Mouse (Mus musculus): Measurements from ENCODE around the gene Sdk1. TPM values are rescaled to one million over a fixed set of nuclear protein-coding genes. Genes with fewer than 3 reads are reported as not detected.

Sdk1 gene
- polyA plus RNA-seq, 1 experiment from 2014 or later = 2.0 TPM

DNA sequence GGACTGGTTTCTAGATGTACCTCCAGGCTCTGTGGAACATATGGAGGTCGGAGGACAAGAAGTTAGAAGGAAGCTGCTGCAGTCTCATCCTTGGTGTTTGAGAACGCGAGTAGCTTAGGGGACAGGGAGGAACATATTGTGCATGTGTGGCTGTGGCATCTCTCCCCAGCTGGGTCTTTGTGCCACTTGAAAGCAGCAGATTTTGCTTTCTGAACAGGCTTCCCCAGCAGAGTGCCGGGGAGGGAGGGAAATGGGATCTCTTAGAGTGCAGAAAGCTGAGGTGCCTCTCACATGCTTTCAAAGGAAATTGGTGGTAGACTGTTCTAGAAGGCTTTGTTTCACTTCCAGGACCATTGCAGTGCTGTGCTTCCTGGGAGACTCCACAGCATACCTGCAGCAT is 820.5 kb downstream of the Sdk1 start:
- WGBS = 70% methylated on average over 4 of the region's 4 CpGs
- Histone ChIP-seq H3K9me3 (ENCODE audit: control insufficient read depth, low read length) (no peaks in the 10 kb centered on the region), H3K27ac (ENCODE audit: low read depth, low read length) (no peak overlapping the region), H3K27me3 (replicated peaks; ENCODE audit: control insufficient read depth, insufficient read depth, low read length) (no peaks in the 10 kb centered on the region), H3K4me1 (ENCODE audit: control insufficient read depth, insufficient read depth, low read depth, low read length) (no peaks in the 10 kb centered on the region), H3K36me3 (ENCODE audit: control insufficient read depth, insufficient read depth, low read length) (no peaks in the 10 kb centered on the region), H3K4me2 (ENCODE audit: low read length) (no peak overlapping the region), H3K4me3 (ENCODE audit: low read length) (no peak overlapping the region), H3K9ac (ENCODE audit: low read depth, low read length) (no peak overlapping the region)
- no peak for ATAC-seq

- WGBS = 88% methylated on average over 3 of the region's 3 CpGs
- peaks cover 3% of the 10 kb centered on the region; the same call in 1 of the 2 replicates for H3K9me3 ChIP-seq (ENCODE audit: control insufficient read depth, low read length)
- no peaks in the 10 kb centered on the region for H3K36me3 ChIP-seq (ENCODE audit: control insufficient read depth, insufficient read depth, low read length)
- no peak overlapping the region for H3K27ac ChIP-seq (ENCODE audit: low read depth, low read length)
- ATAC-seq = no peak
- H3K27me3 ChIP-seq (replicated peaks; ENCODE audit: control insufficient read depth, insufficient read depth, low read length) = no peaks in the 10 kb centered on the region
- no peak overlapping the region for H3K4me3 ChIP-seq (ENCODE audit: low read length)
- H3K9ac ChIP-seq (ENCODE audit: low read depth, low read length) = no peak overlapping the region
- H3K4me2 ChIP-seq (ENCODE audit: low read length) = no peak overlapping the region
- no peaks in the 10 kb centered on the region for H3K4me1 ChIP-seq (ENCODE audit: control insufficient read depth, insufficient read depth, low read depth, low read length)
Measured at GRCm38 (mm10) chr5:142071322-142071721, 830.0 kb downstream of the Sdk1 start.

GRCm38 (mm10) chr5:142073901-142074300 is 832.6 kb downstream of the Sdk1 start:
- H3K27ac ChIP-seq (ENCODE audit: low read depth, low read length) = no peak overlapping the region
- WGBS = 92% methylated on average over 3 of the region's 3 CpGs

GRCm38 (mm10) chr5:142074561-142075500 is 833.5 kb downstream of the Sdk1 start:
- Histone ChIP-seq H3K27ac (ENCODE audit: low read depth, low read length) (peak overlapping the region; percentile 49; the same call in 1 of the 2 replicates), H3K4me1 (ENCODE audit: control insufficient read depth, insufficient read depth, low read depth, low read length) (no peaks in the 10 kb centered on the region), H3K4me3 (ENCODE audit: low read length) (no peak overlapping the region), H3K9ac (ENCODE audit: low read depth, low read length) (no peak overlapping the region), H3K27me3 (replicated peaks; ENCODE audit: control insufficient read depth, insufficient read depth, low read length) (no peaks in the 10 kb centered on the region), H3K4me2 (ENCODE audit: low read length) (no peak overlapping the region), H3K36me3 (ENCODE audit: control insufficient read depth, insufficient read depth, low read length) (no peaks in the 10 kb centered on the region), H3K9me3 (ENCODE audit: control insufficient read depth, low read length) (no peaks in the 10 kb centered on the region)
- WGBS = 48% methylated on average over 13 of the region's 13 CpGs
- peak; percentile 81 for ATAC-seq

More at GRCm38 (mm10) chr5:142073901-142074300, 832.6 kb downstream of the Sdk1 start:
- H3K4me2 ChIP-seq (ENCODE audit: low read length) = no peak overlapping the region
- peaks cover 3% of the 10 kb centered on the region; the same call in 1 of the 2 replicates for H3K9me3 ChIP-seq (ENCODE audit: control insufficient read depth, low read length)
- no peak overlapping the region for H3K9ac ChIP-seq (ENCODE audit: low read depth, low read length)
- H3K4me1 ChIP-seq (ENCODE audit: control insufficient read depth, insufficient read depth, low read depth, low read length) = no peaks in the 10 kb centered on the region
- ATAC-seq = no peak
- no peak overlapping the region for H3K4me3 ChIP-seq (ENCODE audit: low read length)
- no peaks in the 10 kb centered on the region for H3K36me3 ChIP-seq (ENCODE audit: control insufficient read depth, insufficient read depth, low read length)
- no peaks in the 10 kb centered on the region for H3K27me3 ChIP-seq (replicated peaks; ENCODE audit: control insufficient read depth, insufficient read depth, low read length)

DNA sequence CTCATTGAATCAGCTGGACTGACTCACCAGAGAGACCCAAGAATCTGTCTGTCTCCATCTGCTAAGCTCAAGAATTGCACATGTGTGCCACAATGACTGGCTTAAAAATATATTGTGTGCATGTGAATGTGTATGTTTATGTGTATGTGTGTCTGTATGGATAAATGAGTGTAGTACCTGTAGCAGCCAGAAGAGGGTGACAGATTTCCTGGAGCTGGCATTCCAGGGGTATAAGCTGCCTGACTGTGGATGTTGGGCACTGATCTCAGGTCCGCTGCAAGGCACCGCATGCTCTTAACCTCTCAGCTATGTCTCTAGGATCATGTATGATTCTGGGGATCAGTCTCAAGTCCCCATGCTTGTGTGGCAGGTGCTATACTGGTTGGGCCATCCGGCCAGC is 839.4 kb downstream of the Sdk1 start:
- Histone ChIP-seq H3K4me2 (ENCODE audit: low read length) (no peak overlapping the region), H3K9me3 (ENCODE audit: control insufficient read depth, low read length) (no peaks in the 10 kb centered on the region; the same call in 1 of the 2 replicates), H3K27ac (ENCODE audit: low read depth, low read length) (no peak overlapping the region), H3K27me3 (replicated peaks; ENCODE audit: control insufficient read depth, insufficient read depth, low read length) (no peaks in the 10 kb centered on the region), H3K4me3 (ENCODE audit: low read length) (no peak overlapping the region), H3K9ac (ENCODE audit: low read depth, low read length) (no peak overlapping the region), H3K36me3 (ENCODE audit: control insufficient read depth, insufficient read depth, low read length) (no peaks in the 10 kb centered on the region), H3K4me1 (ENCODE audit: control insufficient read depth, insufficient read depth, low read depth, low read length) (no peaks in the 10 kb centered on the region)
- no peak for ATAC-seq
- 96% methylated on average over 3 of the region's 3 CpGs for WGBS

- Histone ChIP-seq H3K4me2 (ENCODE audit: low read length) (no peak overlapping the region), H3K36me3 (ENCODE audit: control insufficient read depth, insufficient read depth, low read length) (no peaks in the 10 kb centered on the region), H3K27ac (ENCODE audit: low read depth, low read length) (no peak overlapping the region), H3K27me3 (replicated peaks; ENCODE audit: control insufficient read depth, insufficient read depth, low read length) (no peaks in the 10 kb centered on the region), H3K9me3 (ENCODE audit: control insufficient read depth, low read length) (no peaks in the 10 kb centered on the region; the same call in 1 of the 2 replicates), H3K9ac (ENCODE audit: low read depth, low read length) (no peak overlapping the region), H3K4me1 (ENCODE audit: control insufficient read depth, insufficient read depth, low read depth, low read length) (no peaks in the 10 kb centered on the region), H3K4me3 (ENCODE audit: low read length) (no peak overlapping the region)
- ATAC-seq = no peak
- WGBS = 94% methylated on average over 3 of the region's 3 CpGs
Measured at GRCm38 (mm10) chr5:142081076-142081475, 839.8 kb downstream of the Sdk1 start.

- Histone ChIP-seq H3K36me3 (ENCODE audit: control insufficient read depth, insufficient read depth, low read length) (no peaks in the 10 kb centered on the region), H3K27ac (ENCODE audit: low read depth, low read length) (no peak overlapping the region), H3K4me2 (ENCODE audit: low read length) (no peak overlapping the region), H3K4me1 (ENCODE audit: control insufficient read depth, insufficient read depth, low read depth, low read length) (no peaks in the 10 kb centered on the region), H3K9me3 (ENCODE audit: control insufficient read depth, low read length) (no peaks in the 10 kb centered on the region), H3K9ac (ENCODE audit: low read depth, low read length) (no peak overlapping the region), H3K27me3 (replicated peaks; ENCODE audit: control insufficient read depth, insufficient read depth, low read length) (no peaks in the 10 kb centered on the region), H3K4me3 (ENCODE audit: low read length) (no peak overlapping the region)
- peak; percentile 89 for ATAC-seq
- WGBS = 76% methylated on average over 11 of the region's 11 CpGs
Measured at GRCm38 (mm10) chr5:142096377-142096841, 855.1 kb downstream of the Sdk1 start.

DNA sequence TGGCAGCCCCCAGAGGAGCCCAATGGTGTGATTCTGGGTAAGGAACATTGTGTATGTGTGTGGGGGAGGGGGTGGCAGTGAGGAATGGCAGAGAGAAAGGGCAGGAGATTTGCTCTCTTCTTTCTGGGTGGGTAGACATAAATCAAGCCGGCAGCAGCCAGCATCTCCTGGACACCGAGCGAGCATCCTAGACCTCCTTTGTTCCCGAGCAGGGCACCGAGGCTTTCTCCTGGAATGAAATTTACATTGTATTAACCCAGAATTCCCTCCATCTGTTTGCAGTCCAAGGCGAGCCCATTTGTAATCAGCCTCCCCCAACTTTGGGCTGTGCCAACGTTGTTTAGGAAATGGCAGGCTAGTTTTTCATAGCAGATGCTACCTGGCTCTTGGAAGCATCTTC is 858.9 kb downstream of the Sdk1 start:
- Histone ChIP-seq H3K27me3 (replicated peaks; ENCODE audit: control insufficient read depth, insufficient read depth, low read length) (no peaks in the 10 kb centered on the region), H3K36me3 (ENCODE audit: control insufficient read depth, insufficient read depth, low read length) (no peaks in the 10 kb centered on the region), H3K9ac (ENCODE audit: low read depth, low read length) (no peak overlapping the region), H3K4me2 (ENCODE audit: low read length) (no peak overlapping the region), H3K27ac (ENCODE audit: low read depth, low read length) (no peak overlapping the region), H3K4me3 (ENCODE audit: low read length) (no peak overlapping the region), H3K9me3 (ENCODE audit: control insufficient read depth, low read length) (no peaks in the 10 kb centered on the region), H3K4me1 (ENCODE audit: control insufficient read depth, insufficient read depth, low read depth, low read length) (no peaks in the 10 kb centered on the region)
- no peak for ATAC-seq
- 37% methylated on average over 7 of the region's 7 CpGs for WGBS

DNA sequence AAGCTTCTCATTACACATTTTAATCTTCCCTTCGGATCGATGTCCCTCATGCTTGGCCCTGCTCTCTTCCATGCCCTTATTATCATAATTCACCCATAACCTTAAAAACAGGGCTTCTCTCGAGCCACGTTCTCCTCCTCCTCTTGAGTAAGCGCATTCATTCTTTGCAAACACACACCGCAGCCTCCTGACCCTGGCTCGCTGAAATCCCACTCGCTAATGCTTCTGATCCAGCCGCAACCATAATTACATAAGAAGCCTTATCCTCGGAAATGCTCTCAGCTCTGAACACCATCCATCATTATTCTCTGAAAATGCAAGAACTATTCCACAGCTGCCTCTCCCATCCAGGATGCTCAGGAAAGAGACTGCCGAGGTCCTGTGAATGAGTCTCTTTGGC is 866.1 kb downstream of the Sdk1 start:
- Histone ChIP-seq H3K27ac (ENCODE audit: low read depth, low read length) (no peak overlapping the region), H3K9me3 (ENCODE audit: control insufficient read depth, low read length) (no peaks in the 10 kb centered on the region), H3K27me3 (replicated peaks; ENCODE audit: control insufficient read depth, insufficient read depth, low read length) (no peaks in the 10 kb centered on the region; the same call in 1 of the 2 replicates), H3K4me3 (ENCODE audit: low read length) (no peak overlapping the region), H3K4me1 (ENCODE audit: control insufficient read depth, insufficient read depth, low read depth, low read length) (peaks cover 2% of the 10 kb centered on the region; the same call in 1 of the 2 replicates), H3K9ac (ENCODE audit: low read depth, low read length) (no peak overlapping the region), H3K36me3 (ENCODE audit: control insufficient read depth, insufficient read depth, low read length) (no peaks in the 10 kb centered on the region), H3K4me2 (ENCODE audit: low read length) (no peak overlapping the region)
- 45% methylated on average over 11 of the region's 11 CpGs for WGBS
- no peak for ATAC-seq

Measured in hindbrain, embryonic 16.5 days (tissue).